Mouse (Mus musculus) adrenal gland, postnatal 36 days (tissue): ENCODE results near the gene Slc1a2. TPM values are rescaled to one million over a fixed set of nuclear protein-coding genes. Genes with fewer than 3 reads are reported as not detected.

Experiments
- DNase-seq, 2 experiments: peaks; one replicate each; pipeline ENCODE4 v3.0.0; 2021; ENCODE audit warnings: mixed read lengths in 1 of 2
- total RNA-seq, 2 experiments: library from RNA; stranded (reverse); gene quantifications; 2 replicates each; pipeline ENCODE4 v1.2.3; 2021

Gene Slc1a2
- total RNA-seq, 2 experiments from 2014 or later: 0.03 to 0.16 TPM

- DNase-seq: peak in 1 of 2 experiments; percentile 11
These were observed 106.3 kb downstream of the Slc1a2 start for GRCm38 (mm10) chr2:102764602-102765374.

- DNase-seq: no peak
These were observed 109.8 kb downstream of the Slc1a2 start for GRCm38 (mm10) chr2:102768267-102768666.

DNA sequence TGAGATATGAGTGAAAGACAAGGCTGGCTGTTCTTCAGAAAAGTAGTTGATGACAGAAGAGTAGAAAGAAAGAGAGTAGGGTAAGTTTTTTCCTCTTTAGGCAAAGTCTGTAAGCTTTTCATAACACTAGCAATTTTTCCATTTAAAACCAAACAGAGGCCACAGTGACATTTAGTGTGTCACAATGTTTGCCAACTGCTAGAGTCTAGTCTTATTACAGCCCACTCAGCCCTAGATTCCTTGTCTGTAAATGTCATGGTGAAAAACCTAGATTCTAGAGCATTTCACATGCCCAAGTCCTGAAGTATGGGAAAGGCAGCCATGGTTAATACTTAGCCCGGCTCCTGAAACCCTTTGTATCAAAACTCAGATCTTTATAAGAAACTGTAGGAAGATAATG, 112.8 kb downstream of the Slc1a2 start:
- DNase-seq: no peak

GRCm38 (mm10) chr2:102772276-102772675, 113.8 kb downstream of the Slc1a2 start:
- no peak for DNase-seq

DNA sequence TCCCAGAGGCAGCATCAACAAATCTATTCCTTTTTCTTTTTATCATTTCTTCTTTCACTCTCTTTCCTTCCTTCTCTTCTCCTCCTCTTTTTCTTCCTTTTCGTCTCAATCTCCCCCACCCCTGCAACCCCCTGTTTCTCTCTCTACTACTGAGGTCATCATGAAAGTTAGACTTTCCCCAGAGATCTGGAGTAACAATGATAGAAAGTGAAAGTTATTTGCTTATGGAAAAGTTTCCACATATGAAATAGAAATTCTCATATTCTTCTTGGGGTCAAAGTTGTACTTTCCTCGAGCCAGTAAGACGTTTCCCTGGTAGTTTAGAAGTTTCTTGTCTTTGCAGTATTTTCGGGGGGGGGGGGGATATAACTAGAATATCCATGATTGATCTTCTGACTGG, 116.2 kb downstream of the Slc1a2 start:
- DNase-seq: no peak

DNA sequence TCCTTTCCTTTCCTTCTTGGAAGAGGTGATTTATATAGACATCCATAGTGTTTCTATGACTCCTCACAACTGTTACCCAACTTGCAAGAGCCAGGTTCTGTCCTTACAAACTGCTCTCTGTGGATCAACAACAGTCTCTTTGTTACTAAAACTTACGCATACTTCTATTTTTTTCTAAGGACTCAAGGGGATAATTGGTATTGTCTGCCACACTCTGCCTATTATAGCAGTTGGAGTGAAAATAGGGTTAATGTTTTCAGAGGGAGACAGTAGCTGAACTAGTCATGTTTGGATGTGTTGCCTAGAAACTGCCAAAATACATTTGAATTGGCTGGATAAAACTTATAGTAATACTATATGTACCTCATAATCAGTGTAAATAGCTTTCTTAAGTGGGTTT, 117.1 kb downstream of the Slc1a2 start:
- DNase-seq: no peak

- peak in 1 of 2 experiments; percentile 27 for DNase-seq
These were observed 119.7 kb downstream of the Slc1a2 start for GRCm38 (mm10) chr2:102778208-102778607.

DNA sequence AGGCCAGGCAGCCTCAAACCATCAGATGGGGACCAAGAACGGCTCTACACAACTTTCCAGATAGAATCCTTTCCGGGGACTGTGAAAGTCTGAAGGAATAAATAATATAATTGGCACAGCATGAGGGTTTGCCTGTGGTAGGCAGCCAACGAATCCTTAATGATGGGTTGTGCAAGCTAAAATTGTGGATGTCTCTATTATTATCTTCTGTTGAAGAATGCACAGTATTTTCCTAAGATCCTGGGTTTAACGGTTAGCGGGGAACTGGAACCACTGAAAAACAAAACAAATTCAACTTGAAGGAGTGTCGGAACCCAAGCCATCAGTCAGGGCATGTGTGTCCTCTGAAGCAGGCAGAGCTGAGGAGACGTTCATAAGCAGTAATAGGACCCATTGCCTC, 124.3 kb downstream of the Slc1a2 start:
- DNase-seq: no peak

- DNase-seq: no peak
These were observed 127.2 kb downstream of the Slc1a2 start for GRCm38 (mm10) chr2:102785696-102786095.

DNA sequence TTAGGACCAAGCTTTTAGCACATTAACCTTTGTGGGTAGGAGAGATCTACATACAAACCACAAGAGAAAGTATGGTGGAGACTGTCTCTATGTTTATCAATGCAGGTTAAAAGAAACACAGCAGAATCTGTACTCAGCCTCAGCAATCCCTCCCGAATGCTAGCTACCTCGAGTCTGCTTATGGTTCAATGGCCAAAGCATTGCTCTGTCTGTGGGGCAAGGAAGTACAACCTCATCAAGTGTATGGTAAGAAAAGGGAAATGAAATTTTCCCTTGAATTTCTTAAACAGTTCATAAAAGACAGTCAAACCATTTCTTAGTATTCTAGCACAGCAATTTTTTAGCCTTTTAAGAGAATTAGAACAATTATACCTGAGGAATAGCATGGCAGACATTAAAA, 133.2 kb downstream of the Slc1a2 start:
- DNase-seq: no peak

DNA sequence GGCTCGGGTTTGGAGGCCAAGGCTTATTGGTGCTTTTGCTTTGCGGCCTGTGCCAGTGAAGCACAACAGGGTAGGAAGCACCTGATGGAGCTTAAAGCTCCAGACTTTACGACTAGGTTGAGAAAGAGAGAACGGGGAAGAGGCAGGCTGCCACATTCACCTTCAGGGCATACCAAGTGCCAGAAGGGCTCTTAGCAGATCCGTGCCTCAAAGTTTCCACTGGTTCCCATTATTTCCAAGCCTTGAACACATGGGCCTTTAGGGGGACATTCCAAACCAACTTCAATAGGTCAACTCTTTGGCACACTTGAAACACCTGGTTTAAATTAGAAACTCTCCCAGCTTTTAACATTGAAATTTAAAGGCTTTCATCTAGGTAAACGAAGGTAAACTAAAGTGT, 134.3 kb downstream of the Slc1a2 start:
- no peak for DNase-seq

- no peak for DNase-seq
These were observed 136.6 kb downstream of the Slc1a2 start for GRCm38 (mm10) chr2:102795034-102795433.

- no peak for DNase-seq
These were observed 139.7 kb downstream of the Slc1a2 start for GRCm38 (mm10) chr2:102798149-102798548.

DNA sequence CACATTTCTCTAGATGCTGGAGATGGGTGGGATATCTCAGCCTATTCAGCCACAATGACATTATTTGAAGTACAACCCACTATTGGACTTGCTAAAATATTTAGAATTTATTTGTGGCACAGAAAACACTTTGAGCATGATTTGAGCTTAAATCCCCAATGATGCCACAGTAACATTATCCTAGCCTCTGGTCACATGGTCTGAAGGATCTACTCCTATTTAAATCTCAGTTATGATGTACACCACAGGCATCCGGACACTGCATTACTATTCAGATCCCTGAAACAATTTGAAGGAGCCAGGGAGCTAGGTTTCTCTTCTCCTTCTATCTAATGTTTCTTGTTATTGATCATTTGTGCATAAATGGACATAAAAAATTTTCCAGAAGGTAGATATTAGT, 143.4 kb downstream of the Slc1a2 start:
- DNase-seq: no peak

DNA sequence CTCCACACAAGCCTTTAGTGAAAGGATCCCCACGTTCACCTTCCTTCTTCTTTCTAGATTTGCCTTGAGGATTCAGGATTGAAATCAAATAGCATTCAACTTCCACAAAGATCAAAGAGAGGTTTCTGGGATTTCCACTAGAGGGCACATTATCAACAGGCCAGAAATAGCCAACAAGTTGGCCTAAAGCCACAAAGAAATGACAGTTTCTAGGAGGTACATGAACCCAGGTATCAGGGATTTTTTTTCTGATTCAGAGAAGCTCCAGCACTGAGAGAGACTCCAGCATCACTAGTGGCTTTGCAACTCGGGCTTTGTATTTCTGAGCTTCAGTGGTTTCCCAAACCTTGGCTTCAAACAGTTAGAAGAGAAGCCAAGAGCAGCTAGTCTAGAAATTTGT, 145.7 kb downstream of the Slc1a2 start:
- DNase-seq: peak in 1 of 2 experiments; percentile 19

DNA sequence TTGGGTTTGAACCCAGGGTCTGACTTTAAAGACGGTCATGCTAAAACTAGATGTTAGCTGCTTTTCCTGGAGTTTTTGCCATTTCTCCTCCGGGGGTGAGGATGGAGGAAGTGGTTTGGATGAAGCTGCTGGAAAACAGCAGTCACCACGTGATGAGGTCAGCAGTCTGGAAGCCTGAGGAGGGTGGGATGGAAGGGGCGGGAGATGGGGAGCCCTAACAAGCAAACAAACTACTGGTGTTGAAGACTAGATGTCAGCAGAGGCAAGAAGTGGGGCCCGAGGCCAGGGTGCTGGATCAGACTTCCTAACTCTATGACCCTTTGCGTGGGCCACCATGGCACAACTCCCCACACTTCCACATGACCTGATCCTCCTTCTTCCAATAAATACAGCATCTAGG, 146.8 kb downstream of the Slc1a2 start:
- DNase-seq: no peak

- no peak for DNase-seq
These were observed 147.5 kb downstream of the Slc1a2 start for GRCm38 (mm10) chr2:102805761-102806496.

DNA sequence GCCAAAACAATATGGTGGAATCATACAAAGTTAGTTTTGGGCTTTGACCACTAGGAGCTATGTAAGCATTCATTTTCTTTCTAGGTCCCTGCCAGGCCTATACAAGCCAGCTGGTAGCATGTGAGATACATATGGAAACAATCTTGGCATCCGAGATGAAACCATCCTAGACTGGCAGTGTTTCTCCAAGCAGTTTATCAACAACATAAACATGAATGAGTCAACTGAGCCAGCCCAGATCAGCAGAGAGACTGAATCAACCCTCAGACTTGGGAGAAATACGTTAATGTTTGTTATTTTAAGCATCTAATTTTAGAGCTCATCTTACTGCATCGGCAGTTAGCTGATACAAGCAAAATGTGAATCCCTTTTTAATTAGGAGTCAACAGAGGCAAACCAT, 149.2 kb downstream of the Slc1a2 start:
- DNase-seq: no peak

GRCm38 (mm10) chr2:102809436-102809835, 151.0 kb downstream of the Slc1a2 start:
- DNase-seq: no peak

- DNase-seq: no peak
These were observed 154.3 kb downstream of the Slc1a2 start for GRCm38 (mm10) chr2:102812756-102813155.

DNA sequence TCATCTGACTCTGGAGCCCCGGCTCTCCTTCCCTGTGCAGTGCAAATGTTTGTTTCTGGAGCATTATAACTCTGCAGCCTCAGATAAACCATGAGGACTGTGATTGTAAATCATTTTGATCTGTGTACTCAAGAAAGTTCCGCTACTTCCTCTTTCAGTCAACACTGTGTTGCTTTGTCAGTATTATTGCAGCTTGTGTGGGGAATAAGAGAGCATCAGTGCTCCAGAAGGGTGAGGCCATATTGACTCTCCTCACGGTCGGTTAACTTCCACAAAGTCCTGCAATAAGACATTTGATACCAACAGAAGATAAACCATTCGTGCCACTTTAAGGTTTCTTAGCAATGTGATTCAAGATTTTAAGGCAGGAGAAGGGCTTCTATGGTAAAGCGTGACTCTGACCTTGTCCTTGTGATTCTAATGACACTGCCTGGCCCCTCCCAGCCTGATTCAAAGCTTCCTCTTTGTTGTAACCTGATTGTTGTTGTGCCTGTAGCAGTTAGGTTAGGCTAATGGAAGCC, 156.9 kb downstream of the Slc1a2 start:
- peak; percentile 10 to 32 for DNase-seq

DNA sequence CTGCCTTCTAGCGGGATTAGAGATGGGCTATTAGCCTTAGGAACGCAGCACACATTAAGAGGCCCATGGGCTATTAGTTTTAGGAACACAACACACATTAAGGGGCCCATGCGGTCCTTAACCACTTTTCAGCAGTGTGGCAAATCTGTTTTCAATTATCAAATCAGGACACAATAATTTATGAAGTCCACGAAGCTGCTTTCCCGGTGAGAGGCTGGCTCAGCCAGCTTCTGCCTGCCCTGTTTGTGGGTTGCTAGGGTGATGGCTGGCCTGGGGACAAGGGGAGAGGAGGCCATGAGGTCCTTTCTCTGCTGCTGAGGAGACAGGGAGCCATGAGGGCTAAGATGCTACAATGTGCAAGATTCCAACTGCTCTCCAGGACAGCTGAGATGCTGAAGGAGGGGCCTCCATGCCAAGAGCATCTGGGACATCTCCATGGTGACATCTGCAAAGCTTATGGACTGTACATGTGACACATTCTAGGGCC, 161.8 kb downstream of the Slc1a2 start:
- DNase-seq: no peak

DNA sequence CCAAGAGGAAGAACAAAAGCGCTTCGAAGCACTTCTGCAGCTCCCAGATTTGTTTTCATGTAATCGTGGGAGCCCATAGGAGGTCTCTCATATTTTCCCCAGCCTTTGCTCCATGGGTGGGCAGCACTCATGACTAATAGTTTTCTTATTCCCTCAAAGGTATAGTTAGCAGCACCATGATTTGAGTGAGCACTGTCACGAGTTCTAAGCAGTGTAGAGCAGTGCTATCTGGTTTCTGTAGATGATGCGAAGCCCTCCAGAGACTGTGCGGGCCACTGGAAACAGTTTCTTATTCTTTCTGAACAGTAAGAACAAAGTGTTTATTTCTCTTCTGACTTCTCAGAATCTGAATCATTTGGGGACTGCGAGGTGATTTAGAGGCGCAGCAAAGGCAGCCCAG, 162.3 kb downstream of the Slc1a2 start:
- no peak for DNase-seq
